Mouse (Mus musculus): Measurements from ENCODE around the gene Tomm34.

Tomm34 gene

GRCm38 (mm10) chr2:164009227-164009626 is 61.7 kb downstream of the Tomm34 start:
- no peak for DNase-seq

- DNase-seq, result no peak
Measured at GRCm38 (mm10) chr2:164007987-164008545, 62.9 kb downstream of the Tomm34 start.

- DNase-seq, result no peak
Measured at GRCm38 (mm10) chr2:164007547-164007946, 63.4 kb downstream of the Tomm34 start.

GRCm38 (mm10) chr2:164006932-164007331 is 64.0 kb downstream of the Tomm34 start:
- DNase-seq, result no peak

GRCm38 (mm10) chr2:164004503-164004902 is 66.5 kb downstream of the Tomm34 start:
- DNase-seq, result no peak
